Mouse (Mus musculus): Measurements from ENCODE around the gene Mrpl43.

Gene Mrpl43

GRCm38 (mm10) chr19:45007425-45008191 is 1.4 kb upstream of the Mrpl43 start:
- DNase-seq (ENCODE audit: low spot score) = no peak

- DNase-seq (ENCODE audit: low spot score) = no peak
These were observed 779 bp upstream of the Mrpl43 start for GRCm38 (mm10) chr19:45007021-45007420.

- DNase-seq (ENCODE audit: low spot score) = no peak
These were observed 798 bp downstream of the Mrpl43 start, which contains the start of gene Twnk for GRCm38 (mm10) chr19:45005444-45005843. Gene Twnk (plus strand): TSS chr19:45005663.

DNA sequence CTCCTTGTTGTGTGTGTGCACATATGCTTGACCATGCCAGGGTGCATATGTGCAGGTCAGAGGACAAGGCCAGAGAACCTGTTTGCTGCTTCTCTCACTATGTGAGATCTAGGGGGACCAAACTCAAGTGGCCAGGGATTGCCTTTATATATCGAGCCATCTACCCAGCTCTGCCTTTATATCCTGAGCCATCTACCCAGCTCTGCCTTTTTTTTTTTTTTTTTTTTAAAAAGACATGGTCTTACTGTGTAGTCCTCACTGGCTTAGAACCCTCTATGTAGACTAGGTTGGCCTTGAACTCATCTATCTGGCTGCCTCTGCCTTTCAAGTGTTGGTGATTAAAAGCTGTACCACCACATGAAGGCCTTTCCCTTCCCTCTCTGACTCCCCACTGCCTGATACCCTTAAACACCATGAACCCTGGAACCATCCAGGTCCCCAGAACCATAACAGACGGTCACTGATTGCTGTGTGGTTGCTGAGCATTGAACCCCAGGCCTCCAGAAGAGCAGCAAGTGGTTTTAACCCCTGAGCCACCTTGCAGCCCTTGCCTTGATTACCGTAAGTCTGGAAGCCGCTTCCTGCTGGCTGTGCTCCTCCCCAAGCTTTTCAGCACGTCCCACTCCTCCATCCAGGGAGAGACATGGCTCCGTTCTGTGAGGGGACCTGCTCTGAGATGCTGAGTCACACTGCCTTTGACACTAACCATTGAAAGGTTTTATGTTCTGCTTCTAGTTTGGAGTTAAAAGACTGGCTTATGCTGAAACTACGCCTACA is 2.3 kb downstream of the Mrpl43 start:
- no peak for DNase-seq (ENCODE audit: low spot score)

- DNase-seq (ENCODE audit: low spot score) = no peak
These were observed 3.9 kb downstream of the Mrpl43 start for GRCm38 (mm10) chr19:45002301-45002700.

DNA sequence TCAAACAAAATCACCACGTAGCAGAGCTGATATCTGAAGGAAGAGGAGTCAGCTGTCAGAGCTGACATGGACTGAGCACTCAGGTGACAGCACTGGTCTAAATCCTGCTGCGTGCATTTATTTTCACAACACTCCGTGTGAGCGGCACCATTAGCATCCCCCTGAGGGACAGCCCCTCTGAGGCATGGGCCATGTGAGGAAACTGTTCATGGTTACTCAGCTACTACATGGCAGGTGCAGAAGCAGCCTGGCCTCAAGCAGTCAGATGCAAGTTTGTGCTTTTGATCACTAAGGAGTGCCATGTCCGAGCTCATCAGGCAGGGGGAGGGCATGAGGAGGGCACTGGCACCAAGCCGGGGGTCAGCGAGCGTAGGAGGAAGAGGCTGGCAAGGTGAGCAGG is 6.6 kb downstream of the Mrpl43 start:
- no peak for DNase-seq (ENCODE audit: low spot score)

GRCm38 (mm10) chr19:44997786-44998185 is 8.5 kb downstream of the Mrpl43 start:
- DNase-seq (ENCODE audit: low spot score) = no peak

DNA sequence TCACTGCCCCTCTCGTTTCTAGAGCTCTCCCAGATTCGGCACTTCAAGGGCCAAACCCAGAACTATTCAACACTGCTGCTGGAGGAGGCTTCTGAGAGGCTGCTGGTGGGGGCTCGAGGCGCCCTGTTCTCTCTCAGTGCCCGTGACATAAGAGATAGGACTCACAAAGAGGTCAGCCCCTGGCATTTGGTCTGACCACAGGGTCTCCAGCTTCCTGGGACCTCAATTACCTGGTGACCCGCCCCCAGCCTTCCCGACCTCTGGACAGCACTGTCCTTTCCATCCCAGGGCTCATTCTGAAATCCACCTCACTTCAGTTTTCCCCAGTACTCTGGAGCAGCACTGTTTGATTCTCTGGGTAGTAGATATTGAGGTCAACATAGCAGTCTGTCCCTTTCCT is 13.5 kb downstream of the Mrpl43 start:
- no peak for DNase-seq (ENCODE audit: low spot score)

DNA sequence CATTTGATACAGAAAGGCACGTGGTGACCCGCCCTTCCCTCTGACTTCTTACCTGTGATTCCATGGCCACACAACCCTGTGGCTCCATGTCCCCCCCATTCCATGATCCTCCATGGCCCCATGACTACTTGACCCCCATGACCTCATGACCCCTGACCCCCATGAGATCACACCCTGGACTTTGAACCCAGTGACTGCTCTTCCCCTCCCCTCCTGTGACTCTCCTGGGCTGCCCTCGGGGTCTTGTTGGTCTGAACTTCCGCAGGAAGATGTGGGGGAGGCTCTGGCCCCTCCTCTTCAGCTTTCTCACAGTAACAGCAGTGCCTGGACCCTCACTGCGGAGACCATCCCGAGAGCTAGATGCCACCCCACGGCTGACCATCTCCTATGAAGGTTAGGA is 14.0 kb downstream of the Mrpl43 start:
- no peak for DNase-seq (ENCODE audit: low spot score)

DNA sequence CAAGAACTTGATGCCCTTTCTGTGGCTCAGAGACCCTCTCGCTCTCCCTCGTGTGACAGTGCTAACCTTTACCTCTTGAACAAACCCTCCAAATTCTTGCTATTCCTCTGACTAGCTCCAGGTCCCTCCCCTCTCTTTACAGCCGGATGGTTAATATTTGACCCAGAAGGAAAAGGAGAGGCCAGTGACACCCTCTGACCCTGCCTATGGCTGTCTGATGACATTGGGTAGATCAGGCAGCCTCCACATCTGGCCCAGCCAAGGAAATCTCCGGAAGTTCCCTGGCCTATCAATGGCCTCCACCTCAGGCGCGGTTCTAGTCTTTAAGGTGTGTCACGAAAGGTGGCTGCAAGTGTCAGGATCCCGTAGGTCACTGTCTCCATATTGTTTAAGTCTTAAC is 15.2 kb downstream of the Mrpl43 start:
- DNase-seq (ENCODE audit: low spot score) = no peak

DNA sequence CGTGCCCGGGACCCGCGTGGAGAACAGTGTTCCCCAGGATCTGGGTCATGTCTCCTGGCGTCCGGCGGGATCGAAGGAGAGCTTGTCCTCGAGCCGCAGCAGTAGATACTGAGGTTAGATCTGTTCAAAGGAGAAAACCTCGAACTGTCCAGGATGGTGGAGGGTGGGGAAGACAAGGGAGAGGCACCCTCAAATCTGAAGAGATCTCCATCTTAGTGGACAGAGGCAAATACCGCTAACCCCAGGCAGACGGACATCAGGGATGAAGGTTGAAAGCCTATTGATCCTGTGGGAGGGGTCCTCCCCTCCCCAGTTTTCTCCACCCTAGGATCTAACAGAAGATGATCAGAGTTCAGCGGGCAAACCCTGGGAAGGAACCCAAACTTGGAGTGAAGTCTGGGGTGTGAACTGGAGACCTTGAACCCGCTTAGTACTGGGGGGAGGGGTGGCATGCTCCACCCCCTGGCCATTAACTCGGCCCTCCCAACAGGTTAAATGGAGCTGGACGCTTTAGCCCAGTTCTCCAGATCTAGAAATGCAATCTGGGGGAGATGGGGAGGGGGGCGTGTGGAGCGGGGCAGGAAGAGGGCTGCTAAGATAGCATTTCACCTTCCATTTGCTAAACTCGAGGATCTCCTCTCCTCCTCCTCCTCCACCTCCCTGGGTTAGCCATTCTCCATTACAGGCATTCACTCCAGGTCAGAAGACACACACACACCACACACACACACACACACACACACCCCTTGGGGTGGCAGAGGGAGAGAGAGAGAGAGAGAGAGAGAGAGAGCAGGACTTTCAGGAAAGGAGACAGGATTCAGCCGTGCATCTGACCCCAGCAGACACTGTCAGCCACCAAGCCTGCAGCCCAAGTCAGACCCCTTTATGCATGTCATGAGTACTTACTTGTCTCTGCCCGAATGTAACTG is 16.4 kb downstream of the Mrpl43 start:
- DNase-seq (ENCODE audit: low spot score) = no peak

GRCm38 (mm10) chr19:44988831-44989566 is 17.2 kb downstream of the Mrpl43 start, which contains the start of gene Sema4g:
Gene Sema4g (plus strand): TSS chr19:44989101.
- DNase-seq (ENCODE audit: low spot score) = no peak

GRCm38 (mm10) chr19:44988321-44988720 is 17.9 kb downstream of the Mrpl43 start:
- DNase-seq (ENCODE audit: low spot score) = no peak

GRCm38 (mm10) chr19:44987851-44988250 is 18.4 kb downstream of the Mrpl43 start:
- no peak for DNase-seq (ENCODE audit: low spot score)

DNA sequence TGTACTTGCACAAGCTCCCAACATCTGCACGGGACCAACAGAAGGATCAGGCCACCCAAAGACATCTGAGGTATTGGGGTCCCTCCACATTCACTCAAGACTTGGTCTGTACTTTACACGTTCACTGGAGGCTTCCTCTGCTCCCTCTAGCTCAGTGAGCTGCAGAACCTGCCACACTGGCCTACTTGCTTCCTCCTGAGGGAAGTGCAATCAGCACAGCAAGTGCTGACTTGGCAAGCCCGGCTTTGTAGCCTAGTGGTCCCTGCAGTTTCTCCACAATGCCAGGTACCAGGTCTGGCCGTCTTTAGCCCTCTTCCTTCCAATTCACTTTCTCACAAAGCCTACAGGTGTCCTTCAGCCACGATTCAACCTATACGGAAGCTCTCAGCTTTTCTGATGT is 19.2 kb downstream of the Mrpl43 start:
- DNase-seq (ENCODE audit: low spot score) = no peak

DNA sequence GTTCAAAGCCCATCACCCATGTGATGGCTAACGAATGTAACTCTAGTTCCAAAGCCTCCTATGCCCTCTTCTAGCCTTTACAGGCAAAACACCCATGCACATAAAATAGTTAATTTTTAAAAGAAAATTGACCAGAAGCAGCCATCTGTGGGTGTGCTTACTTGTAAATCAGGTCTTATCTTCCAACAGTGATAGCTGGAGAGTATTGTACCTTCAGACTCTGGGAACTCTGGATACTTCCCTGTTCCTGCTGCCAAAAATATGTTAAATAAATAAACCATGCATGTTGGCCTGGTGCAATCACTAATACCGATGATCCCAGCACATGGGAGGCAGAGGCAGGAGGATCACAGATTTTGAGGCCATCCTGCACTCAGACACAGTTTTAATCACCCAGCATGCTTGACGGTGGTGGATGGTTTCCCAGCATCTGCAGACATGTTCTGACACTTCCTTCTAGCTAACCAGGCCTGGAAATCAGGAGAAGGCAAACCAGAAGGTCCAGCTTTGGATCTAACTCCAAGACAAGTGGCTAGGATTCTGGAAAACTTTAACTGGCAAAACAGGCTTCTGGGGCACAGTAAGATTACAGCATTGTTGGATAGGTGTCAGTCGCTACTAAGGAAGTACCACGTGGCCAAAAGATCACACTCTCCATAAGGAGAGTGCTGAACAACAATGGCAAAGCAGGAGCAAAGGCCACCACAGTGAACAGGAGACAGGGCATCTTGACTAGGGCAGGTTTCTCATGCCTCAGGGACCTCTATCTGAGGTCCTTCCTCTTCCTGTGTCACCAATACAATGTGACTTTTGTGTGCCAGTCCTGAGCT is 20.9 kb downstream of the Mrpl43 start:
- DNase-seq (ENCODE audit: low spot score) = no peak

DNA sequence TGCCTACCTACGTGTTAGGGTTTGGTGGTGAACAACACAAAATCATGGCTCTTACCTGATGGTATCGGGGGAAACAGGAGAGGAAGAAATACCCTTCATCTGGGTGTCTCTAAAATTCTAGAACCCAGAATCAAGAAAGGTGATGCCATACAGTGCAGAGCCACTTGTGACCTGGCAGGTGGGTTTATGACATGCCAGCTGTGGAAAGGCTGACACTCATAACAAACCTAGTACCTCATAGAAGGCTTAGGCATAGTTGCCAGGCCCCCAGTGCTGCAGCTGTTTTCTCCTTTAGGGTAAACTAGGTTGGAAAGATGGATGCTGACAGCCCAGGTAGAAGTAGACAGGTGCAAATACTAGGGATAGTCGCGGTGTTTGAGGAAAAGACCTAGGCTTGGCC is 21.8 kb downstream of the Mrpl43 start:
- DNase-seq (ENCODE audit: low spot score) = no peak

DNA sequence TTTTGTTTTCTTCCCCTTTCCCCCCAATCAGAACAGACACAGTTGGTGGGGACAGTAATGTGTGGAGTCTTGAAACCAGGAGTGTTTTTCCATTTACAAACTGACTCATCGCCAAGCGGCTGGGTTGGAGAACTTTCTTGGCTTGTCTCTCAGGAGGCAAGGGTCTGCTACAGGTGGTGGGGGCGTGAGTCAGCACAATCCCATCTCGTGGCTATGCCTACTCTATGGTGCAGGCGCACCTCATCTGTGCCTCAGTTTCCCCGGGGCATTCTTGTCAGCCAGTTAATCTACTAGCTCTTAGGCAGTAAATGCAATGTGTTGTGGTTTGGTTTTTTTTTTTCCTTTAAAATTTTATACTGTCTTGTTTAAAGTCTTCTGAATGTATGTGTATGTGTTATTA is 22.9 kb downstream of the Mrpl43 start:
- no peak for DNase-seq (ENCODE audit: low spot score)

DNA sequence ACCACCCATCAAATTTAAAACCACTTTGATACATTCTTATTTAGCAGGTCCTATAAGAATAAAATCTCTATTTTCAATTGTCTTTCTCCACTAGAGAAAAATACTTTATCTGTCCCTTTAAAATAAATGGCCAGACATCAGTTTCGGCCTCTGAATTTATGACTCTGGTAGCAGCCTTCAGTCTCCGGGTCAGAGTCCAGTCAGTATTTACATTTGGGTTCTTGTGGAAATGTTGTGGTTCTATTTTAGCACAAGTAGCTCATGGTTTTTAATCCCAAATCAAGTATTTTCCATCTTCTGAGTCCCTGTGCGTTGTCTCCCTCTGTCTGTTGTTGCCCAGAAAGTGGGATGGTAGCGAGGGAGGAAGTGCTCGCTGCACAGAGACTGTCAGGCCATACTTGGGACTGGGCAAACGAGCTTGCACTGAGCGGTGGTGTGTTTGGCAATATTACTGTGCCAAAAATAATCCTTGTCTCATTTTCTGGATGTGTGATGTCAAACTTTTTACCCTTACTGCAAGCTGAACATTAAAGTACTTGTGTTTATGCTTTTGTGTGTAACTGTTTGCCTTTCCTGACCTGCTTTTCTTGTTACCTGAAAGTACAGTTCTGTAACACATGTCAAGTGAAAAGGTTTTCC is 23.6 kb downstream of the Mrpl43 start:
- DNase-seq (ENCODE audit: low spot score) = no peak

DNA sequence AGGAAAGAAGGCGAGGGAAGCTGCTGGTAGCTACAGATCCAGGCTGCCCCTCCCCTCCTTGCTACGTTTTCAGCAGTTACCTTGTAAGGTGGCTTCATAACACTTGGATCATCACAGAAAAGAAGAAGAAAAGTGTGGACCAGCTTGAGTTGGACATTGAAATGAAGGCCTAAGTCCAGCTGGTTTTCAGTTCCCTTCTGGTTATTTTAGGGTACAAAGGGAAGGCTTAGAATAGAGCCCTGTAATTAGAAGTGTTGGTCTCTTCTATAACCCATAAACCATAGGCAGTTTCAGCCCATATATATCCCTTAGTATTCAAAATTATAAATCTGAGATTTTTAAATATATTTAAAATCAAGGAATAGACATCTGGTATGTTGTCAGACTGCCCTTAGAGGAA is 25.5 kb downstream of the Mrpl43 start:
- no peak for DNase-seq (ENCODE audit: low spot score)
